Mouse (Mus musculus) heart, postnatal 0 days (tissue): ENCODE measurements at regions not wholly inside any gene's neighbourhood (a gene's known extent, or its start where the extent isn't known, plus 50 kb on each side); places are given as distances from the start of the nearest gene placed in this dataset.

ENCODE experiments used
- ATAC-seq: fragments of 200-750 bp; cut with Nextera tagmentation; 2 replicates; pipeline ENCODE4 v1.8.0; 2017; ENCODE audit warnings: low read depth, moderate number of reproducible peaks, moderate library complexity; ENCODE audit not compliant: insufficient read depth
- DNase-seq: peaks from one replicate; pipeline ENCODE4 v3.0.0-alpha.2; 2016; ENCODE audit warnings: low spot score
- H3K27ac ChIP-seq: fragments of 300-500 bp; sonication (generic); 2 replicates; pipeline ENCODE4 v1.5.1; 2014; ENCODE audit warnings: low read depth, mild to moderate bottlenecking
- H3K27me3 ChIP-seq: fragments of 300-500 bp; sonication (generic); 2 replicates; pipeline ENCODE4 v1.6.1; 2014; ENCODE audit warnings: low read length, mixed read lengths; ENCODE audit not compliant: control insufficient read depth, insufficient read depth
- H3K36me3 ChIP-seq: fragments of 300-500 bp; sonication (generic); replicated peaks from 2 replicates; pipeline ENCODE4 v1.6.1; 2014; ENCODE audit warnings: low read length, mixed read lengths; ENCODE audit not compliant: control insufficient read depth, insufficient read depth
- H3K4me1 ChIP-seq: fragments of 300-500 bp; sonication (generic); 2 replicates; pipeline ENCODE4 v1.6.1; 2014; ENCODE audit warnings: antibody characterized with exemption; ENCODE audit not compliant: control insufficient read depth, insufficient read depth
- H3K4me2 ChIP-seq: fragments of 300-500 bp; sonication (generic); 2 replicates; pipeline ENCODE4 v1.6.1; 2014; ENCODE audit warnings: low read depth, mild to moderate bottlenecking, low read length, moderate library complexity
- H3K4me3 ChIP-seq: fragments of 300-500 bp; sonication (generic); 2 replicates; pipeline ENCODE4 v1.5.1; 2014; ENCODE audit warnings: low read depth, low read length
- H3K9ac ChIP-seq: fragments of 300-500 bp; sonication (generic); replicated peaks from 2 replicates; pipeline ENCODE4 v1.6.1; 2014; ENCODE audit warnings: low read depth, low read length, mixed read lengths
- H3K9me3 ChIP-seq: fragments of 300-500 bp; sonication (generic); replicated peaks from 2 replicates; pipeline ENCODE4 v1.6.1; 2016; ENCODE audit warnings: low read length; ENCODE audit not compliant: control insufficient read depth
- CTCF ChIP-seq: IDR thresholded peaks from 2 replicates; pipeline ENCODE4 v1.5.1; 2016; ENCODE audit warnings: antibody characterized with exemption, control low read depth, low read depth
- EP300 ChIP-seq: IDR thresholded peaks from 2 replicates; pipeline ENCODE4 v1.6.1; 2016; ENCODE audit warnings: antibody characterized with exemption, low read depth
- WGBS: fragments of 180-500 bp; shearing (Covaris S2); extraction: QIAGEN DNeasy Blood & Tissue Kit; methylation state at CpG from one replicate; pipeline ENCODE4 v1.1.7; 2014; 5-methylcytosine and 5-hydroxymethylcytosine counted together

DNA sequence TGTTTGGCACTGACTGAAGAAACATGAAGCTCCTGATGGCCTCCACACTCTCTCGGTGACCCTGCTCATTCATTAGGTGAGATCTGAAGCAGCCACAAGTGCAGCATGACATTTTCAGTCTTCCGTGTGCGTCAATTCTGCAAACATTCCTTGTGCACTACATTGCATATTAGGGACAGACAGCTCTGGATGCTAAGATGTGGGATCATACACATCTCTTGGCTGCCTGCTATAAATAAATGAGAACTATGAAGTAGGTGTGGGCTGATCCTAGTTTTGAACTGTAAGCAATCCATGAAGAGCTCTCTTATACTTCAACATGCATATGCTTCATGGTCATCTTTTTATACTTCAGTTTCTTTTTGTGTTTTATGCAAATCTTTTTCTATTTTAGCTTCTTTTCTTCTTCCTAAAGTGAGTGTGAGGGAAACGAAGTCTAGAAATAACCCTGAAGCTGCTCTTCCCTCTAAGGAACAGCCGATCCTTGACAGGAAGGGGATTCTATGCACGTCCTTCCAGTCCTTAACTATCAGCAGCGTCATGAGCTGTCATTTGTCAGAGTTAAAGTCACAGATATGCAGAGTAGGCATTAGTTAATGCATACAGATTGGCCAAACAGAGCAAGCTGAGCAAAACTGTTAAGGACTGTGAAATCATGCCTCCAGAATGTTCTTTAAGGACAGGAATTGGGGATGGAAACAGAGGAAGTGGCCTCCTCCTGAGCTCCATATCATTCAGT, 104.1 kb upstream of the Rnaseh2b start:
- DNase-seq: no peak
- WGBS: 41% methylated on average over 7 of the region's 7 CpGs

GRCm38 (mm10) chr14:62191624-62192023, 100.8 kb upstream of the Rnaseh2b start:
- DNase-seq: no peak
- no peak for TF ChIP-seq CTCF
- TF ChIP-seq EP300: no peak
- ATAC-seq: no peak

More for the DNA sequence above, 104.1 kb upstream of the Rnaseh2b start:
- no peaks in the 10 kb centered on the region for H3K9me3 ChIP-seq
- H3K27me3 ChIP-seq: no peaks in the 10 kb centered on the region
- no peaks in the 10 kb centered on the region; the same call in none of the 2 replicates for H3K4me1 ChIP-seq
- no peak overlapping the region for H3K9ac ChIP-seq
- no peak for ATAC-seq
- no peak overlapping the region for H3K4me2 ChIP-seq
- H3K36me3 ChIP-seq: no peaks in the 10 kb centered on the region
- H3K4me3 ChIP-seq: no peak overlapping the region
- TF ChIP-seq CTCF (no peak), EP300 (no peak)
- no peak overlapping the region for H3K27ac ChIP-seq

DNA sequence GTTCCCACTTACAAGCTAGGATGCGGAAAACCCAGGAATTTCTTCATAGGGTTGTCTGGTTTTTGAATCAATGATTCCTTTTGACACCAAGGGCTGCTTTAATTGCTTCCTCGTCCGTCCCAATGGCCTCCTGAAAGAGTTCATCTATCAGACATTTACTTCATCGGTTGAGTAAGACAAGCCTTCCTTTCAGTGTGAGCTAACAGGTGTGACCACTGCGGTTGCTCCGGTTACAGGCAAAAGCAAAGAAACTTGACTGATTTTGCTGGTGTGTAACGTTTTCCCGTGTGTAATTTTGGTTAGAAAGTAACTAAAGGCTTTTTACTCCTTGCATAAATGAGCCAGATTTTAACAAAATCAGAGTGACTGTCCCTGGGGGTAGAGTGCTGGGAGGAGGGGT, 99.6 kb upstream of the Rnaseh2b start:
- WGBS: 75% methylated on average over 8 of the region's 8 CpGs
- DNase-seq (no peak), ATAC-seq (no peak)
- H3K9me3 ChIP-seq: no peaks in the 10 kb centered on the region
- no peaks in the 10 kb centered on the region; the same call in none of the 2 replicates for H3K4me1 ChIP-seq
- no peak overlapping the region for H3K9ac ChIP-seq
- H3K36me3 ChIP-seq: no peaks in the 10 kb centered on the region
- no peaks in the 10 kb centered on the region for H3K27me3 ChIP-seq
- no peak for TF ChIP-seq EP300
- no peak for TF ChIP-seq CTCF
- H3K27ac ChIP-seq: no peak overlapping the region
- no peak overlapping the region for H3K4me2 ChIP-seq
- no peak overlapping the region for H3K4me3 ChIP-seq

More at GRCm38 (mm10) chr14:62191624-62192023, 100.8 kb upstream of the Rnaseh2b start:
- Histone ChIP-seq H3K27ac (no peak overlapping the region), H3K4me3 (no peak overlapping the region), H3K4me2 (no peak overlapping the region), H3K9ac (no peak overlapping the region), H3K4me1 (no peaks in the 10 kb centered on the region; the same call in none of the 2 replicates), H3K36me3 (no peaks in the 10 kb centered on the region), H3K27me3 (no peaks in the 10 kb centered on the region), H3K9me3 (no peaks in the 10 kb centered on the region)
- 75% methylated on average over 2 of the region's 2 CpGs for WGBS

DNA sequence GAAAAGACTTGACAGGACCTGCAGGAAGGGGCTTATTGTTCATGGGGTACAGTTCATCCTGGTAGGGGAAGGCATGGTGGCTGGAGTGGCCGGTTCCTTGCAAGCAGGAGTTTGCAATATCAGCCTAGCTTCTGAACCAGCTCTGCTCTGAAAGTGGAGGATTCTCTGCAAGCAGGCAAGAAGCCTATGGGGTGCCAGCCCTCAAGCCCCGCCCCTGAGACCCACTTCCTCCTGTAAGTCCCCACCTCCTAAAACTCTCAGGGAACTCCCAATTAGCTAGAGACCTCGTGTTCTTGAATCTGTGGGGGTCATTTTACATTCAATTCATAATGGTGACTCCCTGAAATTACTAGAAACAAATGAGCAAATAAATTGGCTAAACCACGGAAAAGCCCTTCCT, 99.0 kb upstream of the Rnaseh2b start:
- H3K9ac ChIP-seq: no peak overlapping the region
- ATAC-seq (no peak), DNase-seq (no peak)
- no peaks in the 10 kb centered on the region; the same call in 1 of the 2 replicates for H3K4me1 ChIP-seq
- no peaks in the 10 kb centered on the region for H3K27me3 ChIP-seq
- H3K4me3 ChIP-seq: no peak overlapping the region
- 35% methylated on average over 4 of the region's 4 CpGs for WGBS
- H3K27ac ChIP-seq: no peak overlapping the region
- H3K36me3 ChIP-seq: no peaks in the 10 kb centered on the region
- H3K9me3 ChIP-seq: no peaks in the 10 kb centered on the region
- H3K4me2 ChIP-seq: no peak overlapping the region
- TF ChIP-seq CTCF: no peak
- no peak for TF ChIP-seq EP300

DNA sequence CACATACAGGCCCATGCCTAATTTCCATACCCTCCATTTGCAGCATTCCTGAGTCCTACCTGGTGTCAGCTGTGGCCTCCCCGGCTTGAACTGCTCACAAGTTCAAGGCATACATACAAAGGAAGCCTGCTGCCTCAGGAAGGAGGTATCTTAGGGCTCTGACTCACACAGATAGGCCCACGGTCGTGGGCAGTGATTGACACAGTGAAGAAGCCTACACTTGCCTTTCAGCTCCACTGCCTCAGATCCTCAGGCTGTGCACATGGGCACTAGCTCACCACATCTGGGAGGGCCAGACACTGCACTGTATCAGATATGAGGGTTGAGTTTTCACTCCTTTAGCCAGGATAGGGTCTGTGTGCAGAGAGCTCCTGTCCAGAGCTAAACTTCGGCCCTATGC, 95.6 kb upstream of the Rnaseh2b start:
- Histone ChIP-seq H3K9me3 (no peaks in the 10 kb centered on the region), H3K36me3 (no peaks in the 10 kb centered on the region), H3K9ac (no peak overlapping the region), H3K27me3 (no peaks in the 10 kb centered on the region), H3K27ac (no peak overlapping the region), H3K4me2 (no peak overlapping the region), H3K4me1 (no peaks in the 10 kb centered on the region), H3K4me3 (no peak overlapping the region)
- TF ChIP-seq CTCF (no peak), EP300 (no peak)
- WGBS: 50% methylated on average over 4 of the region's 4 CpGs
- ATAC-seq (no peak), DNase-seq (no peak)
